ENCODE assay signal across 8 mouse cellular contexts in the genomic region with DNA sequence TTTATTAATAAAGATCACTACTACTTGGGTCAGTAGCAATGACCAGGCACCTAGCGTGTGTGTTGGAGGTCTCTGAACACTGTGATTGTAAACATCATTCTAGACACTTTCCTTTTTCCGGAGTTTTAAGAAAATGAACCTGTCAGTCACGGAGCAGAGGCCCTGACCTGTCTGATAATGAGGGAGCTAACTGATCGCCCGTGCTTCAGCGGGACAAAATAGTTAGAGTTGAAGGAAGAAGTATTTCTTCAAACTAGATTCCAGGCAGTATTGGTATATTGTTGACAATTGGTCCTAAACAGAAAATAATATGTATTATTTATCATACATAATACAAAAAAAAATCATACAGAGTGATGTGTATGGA. TPM values are rescaled to one million over a fixed set of nuclear protein-coding genes. Genes with fewer than 3 reads are reported as not detected.
DNase-seq lines count a peak whose midpoint lies in the region; ATAC-seq and TF ChIP-seq lines count a peak whose summit lies in the region.

No protein-coding gene starts in this region.

- ATAC-seq in cerebellum, adult (ENCODE audit: insufficient number of reproducible peaks, low FRiP score, low TSS enrichment), result peak; percentile 31; the same call in 1 of the 2 replicates
- ATAC-seq in limb, embryonic 15.5 days (ENCODE audit: insufficient number of reproducible peaks, low FRiP score, low TSS enrichment, low read depth), result no peak
- no peak for ATAC-seq in stomach, postnatal 0 days (ENCODE audit: low FRiP score, low TSS enrichment)

- H3K4me3 ChIP-seq in testis, adult 2 months (ENCODE audit: control insufficient read depth, low read depth, low read length), result peak overlapping the region; percentile 99
- H3K4me3 ChIP-seq in limb, embryonic 15.5 days, result peak overlapping the region; percentile 97
- peak overlapping the region; percentile 93 for H3K4me3 ChIP-seq in stomach, postnatal 0 days (ENCODE audit: low read depth, low read length)

- peak overlapping the region; percentile 94 for H3K9ac ChIP-seq in limb, embryonic 15.5 days
- peak overlapping the region; percentile 93 for H3K9ac ChIP-seq in stomach, postnatal 0 days (ENCODE audit: low read length)

- H3K27ac ChIP-seq in testis, adult 2 months (ENCODE audit: control insufficient read depth, insufficient read depth, low read depth, low read length), result peak overlapping the region; percentile 98
- peak overlapping the region; percentile 92; the same call in 1 of the 2 replicates for H3K27ac ChIP-seq in limb, embryonic 15.5 days
- H3K27ac ChIP-seq in stomach, postnatal 0 days (replicated peaks), result peak overlapping the region; percentile 90

- no peaks in the 10 kb centered on the region for H3K9me3 ChIP-seq in limb, embryonic 15.5 days
- H3K9me3 ChIP-seq in stomach, postnatal 0 days (ENCODE audit: control insufficient read depth, low read length), result no peaks in the 10 kb centered on the region

- H3K36me3 ChIP-seq in testis, adult 2 months (ENCODE audit: control insufficient read depth, insufficient read depth, low read length), result no peaks in the 10 kb centered on the region
- H3K36me3 ChIP-seq in limb, embryonic 15.5 days, result peaks cover 18% of the 10 kb centered on the region
- no peaks in the 10 kb centered on the region; the same call in 1 of the 2 replicates for H3K36me3 ChIP-seq in stomach, postnatal 0 days (ENCODE audit: control insufficient read depth, insufficient read depth, low read length)

- H3K27me3 ChIP-seq in testis, adult 2 months (ENCODE audit: control insufficient read depth, insufficient read depth, low read length), result no peaks in the 10 kb centered on the region
- no peaks in the 10 kb centered on the region for H3K27me3 ChIP-seq in limb, embryonic 15.5 days
- H3K27me3 ChIP-seq in stomach, postnatal 0 days (ENCODE audit: control insufficient read depth, insufficient read depth, low read length), result no peaks in the 10 kb centered on the region

- TF ChIP-seq POLR2A in testis, adult 2 months (IDR thresholded peaks at IDR 0.05; ENCODE audit: control insufficient read depth, low read depth, low read length), result no peak

- no peak for TF ChIP-seq CTCF in testis, adult 2 months (IDR thresholded peaks at IDR 0.05; ENCODE audit: control insufficient read depth, insufficient read depth, insufficient replicate concordance, low read depth, low read length)
- no peak for TF ChIP-seq CTCF in stomach, postnatal 0 days (IDR thresholded peaks at IDR 0.05; ENCODE audit: low read depth)

- no peaks in the 10 kb centered on the region; the same call in 1 of the 2 replicates for H3K4me1 ChIP-seq in testis, adult 2 months (ENCODE audit: control insufficient read depth, insufficient read depth, low read length)
- peaks cover 6% of the 10 kb centered on the region for H3K4me1 ChIP-seq in limb, embryonic 15.5 days
- no peaks in the 10 kb centered on the region for H3K4me1 ChIP-seq in stomach, postnatal 0 days (replicated peaks; ENCODE audit: control insufficient read depth, insufficient read depth)

- WGBS in limb, embryonic 15.5 days, result under 1% methylated on average over 6 of the region's 6 CpGs
- under 1% methylated on average over 6 of the region's 6 CpGs for WGBS in stomach, postnatal 0 days

- no peak for TF ChIP-seq EP300 in stomach, postnatal 0 days (optimal IDR thresholded peaks at IDR 0.05)

- H3K4me2 ChIP-seq in limb, embryonic 15.5 days, result peak overlapping the region; percentile 45
- H3K4me2 ChIP-seq in stomach, postnatal 0 days (replicated peaks; ENCODE audit: low read depth), result peak overlapping the region; percentile 49

- no peak for DNase-seq in cerebellum, postnatal 4 days (ENCODE audit: low spot score in 2 of 2)
- DNase-seq in testis, postnatal 10 days (ENCODE audit: low spot score), result no peak
- no peak for DNase-seq in stomach, postnatal 0 days (ENCODE audit: low spot score)
- no peak for DNase-seq in ovary, postnatal 10 days (ENCODE audit: low spot score)
- no peak for DNase-seq in natural killer cell, adult 2 months (ENCODE audit: low spot score in 2 of 2)

RNA-seq across cellular contexts. Expression of a gene that starts 0.8 kb away (rescaled TPM):
- 40.6 and 46.5 TPM in 2 replicates for polyA plus RNA-seq in testis, adult 2 months (2012; rRNA removed)
- polyA plus RNA-seq in limb, embryonic 15.5 days (2015; fragmentation: Nextera tagmentation; extraction: Ambion mirVana), result 81.3 and 81.6 TPM in 2 replicates
- polyA plus RNA-seq in stomach, postnatal 0 days (2015; fragmentation: Nextera tagmentation; extraction: Ambion mirVana), result 55.5 and 59.2 TPM in 2 replicates
